Mouse (Mus musculus) thymus, adult 18-20 months (tissue): ENCODE data around the gene Rbm33.

Experiments used
- DNase-seq, 2 experiments: peaks; one replicate each; pipeline ENCODE4 v3.0.0; 2022; ENCODE audit warnings: mixed read lengths in 2 of 2

The Rbm33 gene

DNA sequence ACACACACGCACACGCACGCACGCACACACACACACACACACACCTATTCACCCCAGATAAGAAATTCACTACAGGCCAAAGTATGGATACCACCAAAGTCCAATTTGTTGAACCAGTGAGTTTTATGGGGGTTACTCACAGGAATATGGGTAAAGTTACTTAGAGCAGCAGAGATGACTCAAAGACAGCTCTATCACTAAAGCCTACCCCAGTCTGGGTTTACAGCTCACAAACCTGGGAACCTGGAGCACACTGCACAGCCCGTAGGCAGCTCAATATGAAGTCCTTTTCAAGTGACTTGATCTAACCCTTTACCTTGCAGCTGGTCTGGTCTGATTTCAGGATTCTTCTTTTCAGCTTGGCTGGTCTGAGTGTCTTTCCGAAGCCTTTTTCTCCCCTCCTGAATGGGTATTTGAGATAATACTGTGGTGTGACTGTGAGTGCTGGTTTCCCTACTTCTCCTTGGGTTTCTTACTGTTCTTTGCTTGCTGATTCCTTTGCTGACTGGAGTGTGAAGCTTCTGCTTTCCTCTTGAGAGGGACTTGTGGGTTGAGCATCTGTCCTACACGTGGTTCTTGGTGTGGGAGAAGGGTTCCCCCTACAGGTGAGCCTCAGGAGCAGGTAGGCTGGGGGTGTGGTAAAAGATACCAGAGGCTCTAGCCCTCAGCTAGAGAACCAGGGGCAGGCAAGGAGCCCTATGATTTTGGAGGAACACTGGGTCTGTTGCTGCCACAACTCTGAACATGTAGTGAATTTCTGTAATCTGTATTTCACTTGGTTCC lies 12.3 kb downstream of the Rbm33 start:
- peak; percentile 17 to 35 for DNase-seq

DNA sequence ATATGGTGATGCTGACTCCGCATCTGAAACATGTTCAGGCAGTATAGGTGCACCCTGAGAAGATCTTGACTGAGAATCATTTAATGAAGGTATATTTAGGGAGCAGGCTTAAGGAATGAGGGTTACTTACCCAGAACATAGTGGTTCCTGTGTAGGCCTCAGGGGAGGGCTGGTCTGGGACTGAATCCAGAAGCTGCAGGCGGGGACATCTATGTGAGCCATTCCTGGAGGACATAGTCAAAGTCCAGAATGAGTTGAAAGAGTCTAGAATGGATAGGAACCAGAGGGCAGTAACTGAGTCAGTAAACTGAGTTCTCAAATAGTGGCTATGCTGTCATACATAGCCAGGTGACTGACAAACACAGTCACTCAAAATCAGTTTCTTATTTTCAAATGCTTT lies 16.8 kb downstream of the Rbm33 start:
- DNase-seq, result no peak

DNA sequence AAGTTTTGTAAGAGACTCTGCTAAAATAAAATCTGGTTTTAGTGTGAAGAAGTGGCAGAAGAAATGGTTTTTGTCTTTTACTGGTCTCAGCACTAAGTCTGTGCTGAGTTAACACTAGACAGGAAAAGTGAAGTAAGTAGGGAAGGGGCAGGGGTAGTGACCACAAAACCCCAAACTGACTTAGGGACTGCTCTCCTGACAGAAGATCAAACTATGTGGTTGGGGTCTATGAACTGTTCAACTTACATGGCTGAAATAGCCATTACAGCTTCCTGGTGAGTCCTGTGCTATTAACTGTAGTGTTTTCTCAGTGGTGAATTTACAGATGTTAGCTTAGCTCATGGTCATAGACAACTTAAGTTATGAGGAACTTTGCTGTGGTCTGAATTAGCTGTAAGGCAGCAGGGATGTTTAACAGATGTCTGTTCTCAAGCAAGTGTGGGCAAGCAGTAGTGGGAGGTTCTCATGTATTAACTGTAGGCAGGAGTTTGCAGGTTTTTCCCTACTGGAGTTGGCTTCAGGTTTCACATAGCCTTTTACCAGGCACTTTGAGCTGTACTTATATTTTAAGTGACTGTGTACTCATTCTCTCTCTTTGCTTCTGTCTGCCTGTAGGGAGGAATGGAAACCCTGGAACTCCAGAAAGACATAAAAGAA lies 35.1 kb downstream of the Rbm33 start:
- no peak for DNase-seq

DNA sequence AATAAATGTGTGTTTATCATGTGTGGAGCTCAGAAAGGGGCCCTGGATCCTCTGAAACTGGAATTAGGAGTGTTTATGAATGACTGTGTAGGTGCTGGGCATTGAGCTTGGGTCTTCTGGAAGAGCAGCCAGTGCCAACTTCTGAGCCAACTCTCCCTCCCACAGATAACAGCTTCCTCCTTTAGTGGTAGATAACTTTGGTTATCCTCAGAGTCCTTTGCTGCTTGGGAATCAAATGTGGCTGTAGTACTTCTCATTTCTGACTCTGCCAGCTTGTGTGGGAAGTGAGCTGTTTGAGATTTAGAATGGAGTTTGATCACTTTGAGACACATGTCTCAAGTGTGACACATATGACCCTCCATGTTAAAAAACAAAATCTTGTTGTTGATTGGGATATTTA lies 38.7 kb downstream of the Rbm33 start:
- no peak for DNase-seq

DNA sequence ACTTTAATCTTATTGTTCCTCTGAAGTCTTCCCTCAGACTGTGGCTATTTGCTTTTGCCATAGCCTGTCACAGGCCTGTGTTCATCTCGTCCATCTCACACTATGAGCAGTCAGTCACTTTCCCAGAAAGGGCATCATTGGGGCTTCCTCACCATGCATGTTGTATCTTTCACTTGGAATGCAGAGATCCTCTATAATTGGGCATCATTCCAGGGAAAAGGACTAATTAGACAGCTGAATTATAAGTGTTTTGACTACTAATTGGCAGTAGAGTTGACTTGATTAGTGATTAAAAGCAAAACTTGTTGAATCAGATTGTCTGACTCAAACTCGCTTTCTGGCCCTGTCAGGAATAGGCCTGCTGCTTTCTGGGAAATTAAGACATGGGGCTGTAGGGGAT lies 43.8 kb downstream of the Rbm33 start:
- DNase-seq, result no peak

DNA sequence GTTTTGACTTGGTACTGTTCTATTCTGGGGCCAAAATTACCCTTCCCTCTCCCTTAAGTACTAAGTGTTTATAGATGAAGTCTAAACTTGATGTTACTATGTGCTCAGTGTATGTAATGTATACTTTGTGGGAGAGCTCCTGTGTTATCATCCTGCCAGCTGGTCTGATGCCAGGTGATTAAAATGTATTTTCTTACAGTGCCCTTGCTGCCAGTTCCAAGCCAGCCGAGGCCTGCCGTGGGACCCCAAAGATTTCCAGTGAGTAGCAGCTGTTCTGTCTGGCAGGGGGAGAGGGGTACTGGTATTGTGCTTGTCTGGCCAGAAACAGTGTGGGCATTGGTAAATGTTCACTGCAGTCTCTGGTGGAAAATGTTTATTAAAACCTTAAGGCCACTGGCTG lies 51.1 kb downstream of the Rbm33 start:
- no peak for DNase-seq

DNA sequence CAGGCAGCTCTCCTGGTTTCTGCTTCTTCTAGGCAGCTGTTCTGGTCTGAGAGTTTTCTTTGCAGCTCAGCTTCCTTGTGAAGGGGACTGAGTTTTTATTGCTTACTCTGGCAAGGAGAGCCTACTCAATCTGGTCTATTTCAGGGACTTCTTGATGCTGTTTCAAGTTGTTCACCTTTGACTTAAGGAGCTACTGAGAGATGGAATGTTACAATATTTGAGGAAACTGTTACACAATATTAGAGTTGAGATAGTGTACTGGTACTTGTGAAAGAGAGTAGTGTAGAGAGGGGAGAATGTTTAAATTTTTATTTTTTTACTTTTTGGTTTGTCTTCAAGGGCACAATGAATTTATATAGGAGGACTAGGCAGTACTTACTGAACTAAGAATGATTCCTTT lies 53.9 kb downstream of the Rbm33 start:
- DNase-seq, result no peak

DNA sequence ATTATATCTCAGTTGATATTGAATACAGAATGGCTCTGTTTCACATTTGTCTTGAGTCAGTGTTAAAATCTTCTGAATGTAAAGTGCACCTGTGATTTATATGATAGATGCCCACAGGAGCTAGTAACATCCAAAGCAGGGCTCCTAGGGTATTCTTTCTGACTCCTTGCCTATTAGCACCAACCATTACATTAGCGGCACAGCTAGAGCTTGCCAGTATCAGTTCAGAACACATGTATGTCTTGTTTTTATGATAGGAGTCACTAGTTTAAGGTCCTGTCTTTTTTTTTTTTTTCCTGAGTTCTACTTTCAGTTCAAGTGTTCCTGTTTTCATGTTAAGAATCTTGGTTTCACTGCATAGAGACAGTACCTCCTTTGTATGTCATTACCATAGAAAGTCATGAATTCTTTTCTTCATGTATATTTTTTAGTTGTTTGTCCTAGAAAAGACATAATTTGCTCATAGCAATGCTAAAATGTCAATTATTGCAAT lies 55.3 kb downstream of the Rbm33 start:
- DNase-seq, result no peak

DNA sequence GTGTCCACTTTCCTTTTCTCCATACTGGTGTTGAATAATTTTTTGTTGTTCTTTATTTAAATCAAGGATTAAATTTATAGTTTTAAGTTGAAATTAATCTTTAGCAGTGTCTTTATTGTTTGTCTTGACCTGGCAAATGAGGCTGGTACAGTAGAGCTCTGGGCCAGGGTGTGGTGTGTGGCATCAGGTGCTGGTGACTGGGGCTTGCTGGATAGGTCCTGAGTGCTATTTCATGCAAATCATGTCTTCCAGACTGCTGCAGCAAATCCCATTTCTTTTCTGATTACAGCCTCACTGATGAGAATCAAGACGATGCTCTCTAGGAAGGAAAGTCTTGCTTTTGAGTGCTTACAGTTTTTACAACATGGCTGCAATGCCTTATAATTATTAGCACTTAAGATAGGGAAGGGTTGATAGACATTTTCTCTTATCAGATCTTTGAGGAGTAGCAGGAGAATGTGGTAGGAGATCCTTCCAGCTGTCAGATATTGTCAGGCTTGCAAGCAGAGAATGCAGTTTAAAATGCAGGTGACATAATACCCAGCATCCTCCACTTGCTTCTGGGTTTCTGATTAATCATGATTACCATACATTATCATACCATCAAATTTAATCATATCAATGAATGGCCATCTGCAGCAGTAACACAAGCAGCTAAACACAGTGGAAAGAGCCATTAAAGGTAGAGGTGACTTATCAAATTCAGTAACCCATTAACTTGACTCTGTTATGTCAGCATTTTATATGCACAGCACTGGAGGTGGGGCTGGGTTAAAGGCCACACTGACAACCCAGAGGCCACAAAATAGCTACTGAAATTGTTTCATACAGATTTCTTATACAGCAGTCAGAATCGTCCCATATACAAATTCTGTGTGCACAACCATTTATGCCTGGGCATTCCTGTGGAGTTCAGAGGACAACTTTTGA lies 56.8 kb downstream of the Rbm33 start:
- no peak for DNase-seq

DNA sequence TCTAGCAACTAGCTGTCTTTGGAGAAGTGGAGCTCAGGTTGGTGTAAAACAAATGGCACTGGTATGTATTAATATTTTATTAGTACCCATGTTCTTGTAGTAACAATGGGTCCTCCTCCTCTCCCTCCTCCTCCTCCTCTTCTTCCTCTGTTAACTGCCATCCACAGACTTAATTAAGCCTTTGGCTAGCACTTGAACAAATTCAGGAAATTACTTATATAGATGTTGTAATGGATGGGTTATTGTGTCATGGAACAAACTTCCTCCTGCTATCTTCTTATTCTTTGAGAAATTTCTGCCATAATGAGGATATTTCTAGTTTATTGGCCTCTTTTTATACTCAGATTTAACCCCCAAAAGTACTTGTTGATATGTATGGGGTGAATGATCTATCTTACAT lies 60.4 kb downstream of the Rbm33 start:
- DNase-seq, result no peak

DNA sequence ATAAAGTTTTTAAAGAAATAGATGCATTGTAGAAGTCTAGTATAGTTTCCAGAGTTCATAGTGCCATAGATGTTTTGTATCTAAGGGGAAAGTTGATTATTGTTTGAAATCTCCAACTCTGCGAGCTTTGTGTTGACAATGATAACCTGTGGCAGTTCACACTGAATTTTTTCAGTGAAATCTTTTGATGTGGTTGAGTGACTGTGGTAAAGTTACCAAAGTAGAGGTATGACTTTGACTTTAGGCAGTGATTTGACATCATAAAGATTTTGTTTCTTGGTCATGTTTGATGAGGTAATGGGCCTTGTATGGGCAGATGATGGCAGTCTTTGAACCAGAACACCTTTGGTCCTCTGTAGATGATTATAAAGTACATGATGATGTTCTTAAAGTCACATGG lies 65.4 kb downstream of the Rbm33 start:
- DNase-seq, result no peak

DNA sequence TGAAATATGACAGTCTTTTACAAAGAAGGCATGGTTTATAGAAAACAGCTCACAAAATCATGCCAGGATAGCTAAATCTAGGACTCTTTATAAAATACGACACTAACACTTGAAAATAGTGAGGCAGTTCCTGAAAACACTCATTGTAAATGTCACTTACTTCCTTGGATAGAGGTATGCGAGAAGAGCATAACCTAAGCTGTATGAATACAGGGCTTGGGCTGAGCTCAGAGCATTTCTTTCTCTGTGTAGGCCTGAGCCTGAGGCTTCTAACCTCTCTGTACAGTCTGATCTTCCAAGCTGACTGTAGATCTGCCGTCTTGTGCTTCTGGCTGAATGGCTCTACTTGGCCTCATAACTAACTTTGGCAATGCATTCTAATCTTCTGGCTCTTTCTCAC lies 69.9 kb downstream of the Rbm33 start:
- DNase-seq, result no peak

DNA sequence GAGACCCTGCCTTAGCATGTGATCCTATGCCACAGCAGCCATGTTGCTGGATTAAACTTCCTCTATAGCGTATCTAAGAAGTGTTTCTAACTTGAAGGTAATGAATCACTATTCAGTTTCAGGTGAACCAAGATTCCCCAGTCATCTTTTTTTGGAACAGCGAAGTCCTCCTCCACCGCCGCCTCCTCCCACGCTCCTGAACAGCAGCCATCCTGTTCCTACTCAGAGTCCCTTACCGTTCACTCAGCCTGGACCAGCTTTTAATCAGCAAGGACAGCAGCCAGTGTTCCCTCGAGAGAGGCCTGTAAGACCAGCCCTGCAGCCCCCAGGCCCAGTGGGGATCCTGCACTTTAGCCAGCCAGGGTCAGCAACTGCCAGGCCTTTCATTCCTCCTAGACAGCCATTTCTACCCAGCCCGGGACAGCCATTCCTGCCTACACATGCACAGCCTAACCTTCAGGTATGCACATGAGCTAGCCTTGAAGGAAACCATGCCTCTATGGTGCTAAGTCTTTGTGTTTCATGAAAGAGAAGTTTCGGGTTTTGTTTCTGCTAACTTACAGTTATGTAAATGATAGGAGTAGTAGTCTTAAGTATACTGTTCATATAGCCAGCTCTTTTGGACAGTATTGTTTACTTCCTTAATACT lies 70.7 kb downstream of the Rbm33 start:
- DNase-seq, result no peak

DNA sequence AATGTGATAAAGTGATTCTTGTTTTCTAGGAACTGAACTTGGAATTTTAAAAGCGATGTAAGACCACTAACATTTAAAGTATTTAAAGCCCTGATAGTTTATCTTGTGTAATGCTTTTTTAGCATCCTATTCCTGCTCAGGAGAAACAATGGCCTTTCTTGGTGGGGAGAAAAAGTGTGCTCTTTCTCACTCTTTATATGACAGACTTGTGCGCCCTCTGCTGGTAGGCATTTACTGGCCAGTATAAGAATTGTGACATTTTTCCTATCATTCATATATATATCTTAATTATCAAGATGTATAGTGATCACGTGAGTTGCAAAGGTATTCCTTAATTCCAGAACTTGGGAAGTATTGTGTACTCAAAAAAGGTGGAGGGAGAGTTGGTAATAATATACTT lies 71.3 kb downstream of the Rbm33 start:
- no peak for DNase-seq

DNA sequence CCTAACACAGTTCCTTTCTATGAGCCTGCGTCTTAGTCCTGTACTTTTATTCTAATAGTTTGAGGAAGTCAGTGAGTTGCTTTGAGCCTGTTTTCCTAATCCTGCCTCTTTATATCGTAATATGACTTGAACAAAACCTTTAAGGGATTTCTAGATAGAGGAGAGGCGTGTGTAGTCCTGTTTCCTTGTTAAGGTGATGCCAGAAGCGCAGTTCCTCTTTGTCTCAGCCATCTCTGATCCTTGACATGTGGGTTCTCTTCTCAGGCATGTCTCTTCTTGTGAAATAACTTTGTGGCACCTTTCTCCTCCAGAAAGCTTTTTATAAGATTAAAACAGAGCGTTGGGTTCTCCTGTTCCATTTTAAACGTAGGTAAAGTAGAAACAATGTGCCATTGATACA lies 73.3 kb downstream of the Rbm33 start:
- DNase-seq, result no peak

DNA sequence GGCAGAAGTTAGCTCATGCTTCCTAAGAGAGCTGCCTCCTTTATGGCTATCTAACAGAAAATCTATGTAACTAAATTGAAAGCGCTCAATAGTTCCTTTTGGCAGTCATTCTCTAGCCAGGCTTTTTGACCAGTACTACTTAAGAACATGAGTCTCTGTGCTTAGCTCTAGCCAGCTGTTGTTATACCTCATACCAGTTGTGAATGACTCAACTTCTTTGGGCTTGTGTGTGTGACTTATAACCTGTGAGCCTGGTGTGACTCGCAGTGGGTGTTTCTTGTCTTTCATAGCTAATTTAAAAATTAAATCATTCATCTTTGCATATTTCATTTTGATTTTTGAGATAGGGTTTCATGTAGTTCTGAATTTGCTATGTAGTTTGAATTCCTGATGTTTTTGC lies 80.4 kb downstream of the Rbm33 start:
- no peak for DNase-seq

DNA sequence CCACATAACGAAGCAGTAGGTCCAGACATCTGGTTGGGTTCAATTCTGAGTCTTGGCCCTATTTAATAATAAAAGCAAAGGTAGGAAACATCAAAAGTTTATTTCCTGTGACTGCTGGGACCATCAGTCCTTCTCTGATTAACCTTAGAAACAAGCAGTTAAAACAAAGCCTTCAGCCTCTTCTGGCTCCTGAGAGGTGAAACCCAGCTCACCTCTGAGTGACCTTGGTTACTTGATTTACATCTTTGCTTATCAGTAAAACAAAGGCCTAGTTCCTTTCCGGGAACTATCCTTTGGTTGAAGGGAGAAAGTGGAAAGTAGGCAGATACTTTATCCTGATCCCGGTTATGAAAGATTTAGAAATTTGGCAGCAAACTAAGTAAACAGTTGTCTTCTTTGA lies 81.8 kb downstream of the Rbm33 start:
- DNase-seq, result no peak

DNA sequence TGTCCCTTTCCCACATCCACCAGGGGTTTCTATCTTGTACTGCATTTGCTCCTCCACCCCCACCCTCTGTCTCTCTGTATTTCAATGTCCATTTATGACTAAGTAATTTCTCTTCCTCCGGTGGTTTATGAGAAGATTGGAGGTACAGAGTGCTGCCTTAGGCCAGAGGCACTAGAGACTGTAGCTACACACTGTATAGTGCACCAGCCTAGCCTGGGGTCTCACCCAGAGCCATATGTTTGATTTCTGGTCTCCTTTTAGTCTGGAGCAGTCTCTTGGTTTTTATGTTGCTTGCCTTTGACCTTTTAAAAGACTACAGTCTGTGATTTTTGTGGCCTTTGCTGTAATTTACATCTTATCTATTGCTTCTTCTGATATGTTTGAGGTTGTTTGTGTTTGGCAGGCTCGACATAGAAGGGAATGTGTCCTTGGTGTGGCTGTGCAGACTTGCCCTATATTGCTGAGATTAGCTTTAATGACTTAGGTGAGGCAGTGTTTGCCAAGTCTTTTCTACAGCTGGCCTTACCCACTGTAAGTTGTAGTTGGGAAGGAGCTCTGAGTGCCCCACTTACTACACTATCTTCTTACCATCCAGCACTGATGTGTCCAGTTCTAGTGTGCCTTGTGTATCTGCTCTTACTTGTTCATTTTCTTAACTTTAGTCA lies 82.7 kb downstream of the Rbm33 start:
- DNase-seq, result no peak

DNA sequence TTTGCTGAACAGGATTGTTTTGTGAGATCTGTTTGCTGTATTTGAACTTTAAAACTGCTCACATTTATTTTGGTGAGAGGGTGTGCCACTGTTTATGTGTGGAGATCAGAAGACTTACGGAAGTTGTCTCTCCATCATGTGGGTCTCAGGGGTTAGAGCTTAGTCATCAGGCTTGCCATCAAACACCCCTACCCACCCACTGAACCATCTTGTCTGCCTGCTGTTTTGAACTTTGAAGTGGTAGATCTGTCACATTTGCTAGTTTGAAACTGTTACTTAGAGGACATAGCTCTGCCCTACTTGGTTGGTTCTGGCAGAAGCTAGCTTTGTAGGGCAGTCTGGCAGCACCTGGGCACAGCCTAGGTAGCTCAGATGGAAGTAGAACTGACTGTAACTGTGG lies 85.8 kb downstream of the Rbm33 start:
- peak in 1 of 2 experiments; percentile 41 for DNase-seq

DNA sequence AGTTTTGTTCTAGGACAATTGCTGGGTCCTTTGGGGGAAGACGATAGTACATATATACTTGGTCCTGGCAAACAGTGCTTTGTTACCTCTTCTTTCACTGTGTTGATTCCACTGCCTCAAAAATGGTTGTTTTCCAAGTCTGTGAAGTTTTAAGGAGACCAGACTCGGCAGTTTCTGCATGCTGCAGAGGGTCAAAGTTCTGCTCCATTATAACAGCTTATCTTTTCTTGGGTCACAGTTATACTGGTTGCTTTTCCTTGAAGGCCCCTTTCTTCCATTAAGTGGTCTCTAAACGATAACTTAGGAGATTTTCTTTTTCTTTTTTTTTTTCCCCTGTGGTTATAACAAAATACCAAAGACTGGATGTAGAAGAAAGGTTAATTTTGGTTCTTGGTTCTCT lies 89.7 kb downstream of the Rbm33 start:
- no peak for DNase-seq

DNA sequence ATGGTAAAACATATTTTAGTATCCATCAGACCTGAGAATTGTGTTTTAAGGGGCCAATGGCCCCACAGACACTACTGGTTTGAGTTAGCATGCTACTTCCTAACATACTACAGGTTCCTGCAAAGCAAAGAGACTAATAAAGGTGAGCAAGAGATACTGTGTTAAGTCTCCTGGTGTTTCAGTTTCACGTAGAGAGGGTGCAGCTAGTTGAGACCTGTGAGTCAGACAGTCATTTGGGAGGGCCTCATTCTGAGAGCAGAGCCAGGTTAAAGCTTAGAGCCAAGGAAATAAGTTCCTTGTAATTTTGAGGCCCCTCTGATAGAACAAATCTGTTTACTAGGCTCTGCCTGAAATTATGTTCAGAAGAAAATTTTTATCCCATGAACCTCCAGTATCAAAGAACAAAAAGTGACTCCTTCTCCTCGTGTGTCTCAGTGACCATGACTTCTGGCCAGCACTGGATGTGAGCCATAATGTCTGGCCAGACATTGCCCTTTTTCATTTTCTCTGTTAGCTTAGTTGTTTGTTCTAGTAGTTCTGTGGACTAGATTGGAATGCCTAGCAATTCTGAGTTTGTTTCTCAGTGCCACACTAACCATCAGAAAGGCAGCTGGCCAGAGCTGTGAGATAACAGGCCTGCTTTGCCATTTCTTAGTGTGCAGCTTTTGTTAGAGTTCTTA lies 95.2 kb downstream of the Rbm33 start:
- no peak for DNase-seq

DNA sequence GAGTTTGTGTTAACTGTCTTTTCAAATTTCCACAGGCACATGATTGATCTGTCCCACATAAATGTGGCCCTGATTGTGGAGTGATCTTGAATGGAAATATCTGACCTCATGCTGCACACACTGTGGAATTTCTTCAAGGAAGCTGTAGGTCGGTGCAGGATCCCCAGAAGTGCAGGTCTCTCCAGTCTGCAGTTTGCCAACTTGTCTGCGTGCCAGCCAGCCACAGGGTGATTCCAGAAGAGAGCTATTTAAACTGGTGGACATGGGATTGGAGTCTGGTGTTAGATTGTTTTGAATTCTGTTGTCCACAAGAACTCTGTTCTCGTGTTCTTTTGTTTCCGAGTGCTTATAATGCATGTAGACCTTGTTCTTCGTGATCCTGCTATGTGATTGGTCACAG lies 96.6 kb downstream of the Rbm33 start:
- DNase-seq, result no peak
